Mouse (Mus musculus): ENCODE measurements at regions not wholly inside any gene's neighbourhood (a gene's known extent, or its start where the extent isn't known, plus 50 kb on each side); places are given as distances from the start of the nearest gene placed in this dataset.

GRCm38 (mm10) chr15:63678921-63679320 is 166.1 kb downstream of the Gsdmc2 start:
- TF ChIP-seq POLR2A (IDR thresholded peaks at IDR 0.05; ENCODE audit: extremely low read depth, insufficient read depth, low read length) (no peak), CTCF (IDR thresholded peaks at IDR 0.05; ENCODE audit: low read depth, low read length) (no peak)
